Mouse (Mus musculus): ENCODE results near the gene St6gal2. TPM values are rescaled to one million over a fixed set of nuclear protein-coding genes. Genes with fewer than 3 reads are reported as not detected.

The St6gal2 gene
- total and polyA plus RNA-seq, 3 experiments: under 0.01 TPM; not detected in 2

DNA sequence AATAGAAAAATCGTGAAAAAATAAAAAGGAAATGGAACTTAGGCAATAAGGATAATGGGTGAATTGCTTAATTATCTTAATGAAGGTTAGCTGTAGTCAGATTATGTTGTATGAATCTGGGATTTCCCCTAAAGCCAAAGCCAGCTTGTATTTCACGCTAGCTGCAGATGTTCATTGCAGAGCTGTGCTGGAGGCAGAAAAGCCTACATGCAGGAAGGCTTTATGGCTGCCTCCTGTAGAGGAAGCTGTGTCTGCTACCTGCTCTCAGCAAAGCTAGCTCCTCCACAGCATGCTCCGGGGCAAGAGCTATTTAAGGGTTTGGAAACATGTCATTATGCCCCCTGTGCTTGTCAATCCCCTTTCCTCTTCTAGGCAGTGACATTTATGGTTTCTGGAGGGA is 9.3 kb downstream of the St6gal2 start:
- DNase-seq (ENCODE audit: low spot score) (no peak), ATAC-seq (ENCODE audit: extremely low read depth, insufficient number of reproducible peaks, low FRiP score, poor library complexity, severe bottlenecking) (no peak)
- TF ChIP-seq GATA1 (IDR thresholded peaks at IDR 0.05; ENCODE audit: borderline replicate concordance, low read length) (no peak), POLR2AphosphoS5 (IDR thresholded peaks at IDR 0.05; ENCODE audit: insufficient replicate concordance, low read depth, low read length) (no peak), CTCF (IDR thresholded peaks at IDR 0.05; ENCODE audit: low read depth, low read length) (no peak), TAL1 (conservative IDR thresholded peaks at IDR 0.05; ENCODE audit: low read depth, low read length) (no peak), GATA2 (IDR thresholded peaks at IDR 0.05; ENCODE audit: borderline replicate concordance, low read depth, low read length) (no peak)
- Histone ChIP-seq H3K4me3 (ENCODE audit: low read depth, low read length) (no peak overlapping the region), H3K36me3 (replicated peaks) (no peaks in the 10 kb centered on the region), H3K27me3 (ENCODE audit: insufficient read depth, low read length) (no peaks in the 10 kb centered on the region), H3K9me3 (replicated peaks) (peaks cover 8% of the 10 kb centered on the region; the same call in 1 of the 2 replicates), H3K4me1 (ENCODE audit: insufficient read depth, low read depth, low read length) (no peaks in the 10 kb centered on the region)

GRCm38 (mm10) chr17:55460187-55460586 is 15.0 kb downstream of the St6gal2 start:
- H3K9me3 ChIP-seq (replicated peaks): peaks cover 9% of the 10 kb centered on the region; the same call in 1 of the 2 replicates
- no peaks in the 10 kb centered on the region for H3K36me3 ChIP-seq (replicated peaks)
- TF ChIP-seq GATA1 (IDR thresholded peaks at IDR 0.05; ENCODE audit: borderline replicate concordance, low read length) (no peak), CTCF (IDR thresholded peaks at IDR 0.05; ENCODE audit: low read depth, low read length) (no peak), POLR2AphosphoS5 (IDR thresholded peaks at IDR 0.05; ENCODE audit: insufficient replicate concordance, low read depth, low read length) (no peak), TAL1 (conservative IDR thresholded peaks at IDR 0.05; ENCODE audit: low read depth, low read length) (no peak), GATA2 (IDR thresholded peaks at IDR 0.05; ENCODE audit: borderline replicate concordance, low read depth, low read length) (no peak)

DNA sequence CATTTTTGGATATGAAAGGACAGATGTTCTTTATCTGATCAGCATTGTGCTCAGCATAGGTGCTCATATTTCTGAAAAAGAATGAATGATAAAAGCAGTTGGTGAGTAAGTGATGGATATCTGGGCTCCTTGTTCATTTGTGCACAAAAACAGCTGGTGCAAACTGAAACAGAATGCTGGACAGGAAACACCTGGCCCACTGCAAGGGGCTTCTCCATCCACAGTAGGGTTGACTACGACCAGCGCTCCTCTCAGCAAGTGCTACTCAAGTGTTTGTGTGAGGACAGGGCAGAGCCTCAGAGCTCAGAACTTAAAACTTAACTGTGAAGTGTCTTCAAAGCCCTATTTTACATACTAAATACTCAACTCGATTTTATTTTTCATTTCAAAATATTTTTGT is 22.4 kb downstream of the St6gal2 start:
- Histone ChIP-seq H3K9me3 (replicated peaks) (no peaks in the 10 kb centered on the region), H3K4me1 (ENCODE audit: insufficient read depth, low read depth, low read length) (no peaks in the 10 kb centered on the region), H3K36me3 (replicated peaks) (no peaks in the 10 kb centered on the region), H3K4me3 (ENCODE audit: low read depth, low read length) (no peak overlapping the region), H3K27me3 (ENCODE audit: insufficient read depth, low read length) (no peaks in the 10 kb centered on the region)
- no peak for DNase-seq (ENCODE audit: low spot score)
- TF ChIP-seq CTCF (IDR thresholded peaks at IDR 0.05; ENCODE audit: low read depth, low read length): no peak
- no peak for TF ChIP-seq TAL1 (conservative IDR thresholded peaks at IDR 0.05; ENCODE audit: low read depth, low read length)
- no peak for TF ChIP-seq POLR2AphosphoS5 (IDR thresholded peaks at IDR 0.05; ENCODE audit: insufficient replicate concordance, low read depth, low read length)
- no peak for TF ChIP-seq GATA1 (IDR thresholded peaks at IDR 0.05; ENCODE audit: borderline replicate concordance, low read length)
- no peak for TF ChIP-seq GATA2 (IDR thresholded peaks at IDR 0.05; ENCODE audit: borderline replicate concordance, low read depth, low read length)
- no peak for ATAC-seq (ENCODE audit: extremely low read depth, insufficient number of reproducible peaks, low FRiP score, poor library complexity, severe bottlenecking)

More at GRCm38 (mm10) chr17:55460187-55460586, 15.0 kb downstream of the St6gal2 start:
- Histone ChIP-seq H3K27me3 (ENCODE audit: insufficient read depth, low read length) (no peaks in the 10 kb centered on the region), H3K4me3 (ENCODE audit: low read depth, low read length) (no peak overlapping the region), H3K4me1 (ENCODE audit: insufficient read depth, low read depth, low read length) (no peaks in the 10 kb centered on the region)
- ATAC-seq (ENCODE audit: extremely low read depth, insufficient number of reproducible peaks, low FRiP score, poor library complexity, severe bottlenecking): no peak
- no peak for DNase-seq (ENCODE audit: low spot score)

DNA sequence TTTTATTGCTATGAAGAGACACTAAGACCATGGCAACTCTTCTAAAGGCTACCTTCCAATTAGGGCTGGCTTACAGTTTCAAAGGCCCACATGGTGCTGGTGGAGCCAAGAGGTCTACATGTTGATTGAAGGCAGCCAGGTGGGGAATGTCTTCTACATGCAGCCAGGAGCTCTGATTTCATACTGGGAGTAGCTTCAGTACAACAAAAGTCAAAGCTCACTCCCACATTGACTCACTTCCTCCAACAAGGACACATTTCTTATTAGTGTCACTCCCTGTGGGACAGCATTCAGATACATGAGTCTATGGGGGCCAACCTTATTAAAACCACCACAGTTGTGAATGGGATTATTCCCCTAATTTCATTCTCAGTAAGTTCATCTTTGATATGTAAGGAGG is 23.8 kb downstream of the St6gal2 start:
- no peak for ATAC-seq (ENCODE audit: extremely low read depth, insufficient number of reproducible peaks, low FRiP score, poor library complexity, severe bottlenecking)
- no peak for TF ChIP-seq GATA1 (IDR thresholded peaks at IDR 0.05; ENCODE audit: borderline replicate concordance, low read length)
- TF ChIP-seq TAL1 (conservative IDR thresholded peaks at IDR 0.05; ENCODE audit: low read depth, low read length): no peak
- no peak for TF ChIP-seq POLR2AphosphoS5 (IDR thresholded peaks at IDR 0.05; ENCODE audit: insufficient replicate concordance, low read depth, low read length)
- no peak for TF ChIP-seq GATA2 (IDR thresholded peaks at IDR 0.05; ENCODE audit: borderline replicate concordance, low read depth, low read length)
- no peak for TF ChIP-seq CTCF (IDR thresholded peaks at IDR 0.05; ENCODE audit: low read depth, low read length)

DNA sequence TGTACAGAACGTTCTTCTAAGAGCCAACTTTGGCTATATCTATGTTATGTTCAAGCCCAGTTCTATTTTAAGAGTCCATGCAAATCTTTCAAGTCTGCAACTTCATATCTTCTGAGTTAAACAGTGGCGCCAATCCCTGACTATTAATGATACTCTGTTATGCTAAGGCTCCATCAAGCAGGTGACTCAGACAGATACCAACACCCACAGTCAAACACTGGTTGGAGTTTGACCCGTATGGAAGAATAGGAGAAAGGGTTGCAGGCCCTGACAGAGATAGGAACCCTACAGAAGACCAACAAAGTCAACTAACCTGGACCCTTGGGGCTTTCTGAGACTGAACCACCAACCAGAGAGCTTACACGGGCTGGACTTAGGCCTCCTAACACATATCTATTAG is 30.8 kb downstream of the St6gal2 start:
- no peak for TF ChIP-seq CTCF (IDR thresholded peaks at IDR 0.05; ENCODE audit: low read depth, low read length)
- TF ChIP-seq POLR2AphosphoS5 (IDR thresholded peaks at IDR 0.05; ENCODE audit: insufficient replicate concordance, low read depth, low read length): no peak
- Histone ChIP-seq H3K36me3 (replicated peaks) (no peaks in the 10 kb centered on the region), H3K4me1 (ENCODE audit: insufficient read depth, low read depth, low read length) (no peaks in the 10 kb centered on the region), H3K4me3 (ENCODE audit: low read depth, low read length) (no peak overlapping the region), H3K9me3 (replicated peaks) (no peaks in the 10 kb centered on the region), H3K27me3 (ENCODE audit: insufficient read depth, low read length) (no peaks in the 10 kb centered on the region)
- DNase-seq (ENCODE audit: low spot score) (no peak), ATAC-seq (ENCODE audit: extremely low read depth, insufficient number of reproducible peaks, low FRiP score, poor library complexity, severe bottlenecking) (no peak)

More for the DNA sequence above, 23.8 kb downstream of the St6gal2 start:
- H3K9me3 ChIP-seq (replicated peaks): no peaks in the 10 kb centered on the region
- DNase-seq (ENCODE audit: low spot score): no peak
- no peaks in the 10 kb centered on the region for H3K4me1 ChIP-seq (ENCODE audit: insufficient read depth, low read depth, low read length)
- H3K36me3 ChIP-seq (replicated peaks): no peaks in the 10 kb centered on the region
- H3K27me3 ChIP-seq (ENCODE audit: insufficient read depth, low read length): no peaks in the 10 kb centered on the region
- H3K4me3 ChIP-seq (ENCODE audit: low read depth, low read length): no peak overlapping the region

DNA sequence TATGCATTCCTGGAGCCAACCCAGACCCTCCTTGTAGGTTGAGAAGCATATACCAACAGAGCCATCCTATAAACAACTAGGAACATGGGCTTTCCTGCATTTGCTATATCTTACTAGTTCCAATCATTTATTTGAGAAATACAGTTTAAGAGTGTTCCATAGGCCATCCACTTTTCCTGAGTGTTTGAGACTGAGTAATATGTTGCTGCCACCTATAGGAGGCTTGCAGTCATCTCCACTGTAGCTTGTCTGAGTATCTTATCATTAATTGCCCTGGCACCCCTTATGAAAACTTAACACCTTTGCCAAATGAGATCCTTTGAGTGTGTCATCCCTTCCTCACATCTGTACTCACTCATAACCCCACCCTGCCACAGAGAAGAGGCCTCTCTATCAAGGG is 32.2 kb downstream of the St6gal2 start:
- H3K36me3 ChIP-seq (replicated peaks): no peaks in the 10 kb centered on the region
- H3K9me3 ChIP-seq (replicated peaks): peaks cover 6% of the 10 kb centered on the region
- H3K4me1 ChIP-seq (ENCODE audit: insufficient read depth, low read depth, low read length): no peaks in the 10 kb centered on the region; the same call in 1 of the 2 replicates
- ATAC-seq (ENCODE audit: extremely low read depth, insufficient number of reproducible peaks, low FRiP score, poor library complexity, severe bottlenecking): no peak
- no peaks in the 10 kb centered on the region for H3K27me3 ChIP-seq (ENCODE audit: insufficient read depth, low read length)
- TF ChIP-seq POLR2AphosphoS5 (IDR thresholded peaks at IDR 0.05; ENCODE audit: insufficient replicate concordance, low read depth, low read length) (no peak), GATA2 (IDR thresholded peaks at IDR 0.05; ENCODE audit: borderline replicate concordance, low read depth, low read length) (no peak), GATA1 (IDR thresholded peaks at IDR 0.05; ENCODE audit: borderline replicate concordance, low read length) (no peak), CTCF (IDR thresholded peaks at IDR 0.05; ENCODE audit: low read depth, low read length) (no peak)
- no peak overlapping the region for H3K4me3 ChIP-seq (ENCODE audit: low read depth, low read length)
- DNase-seq (ENCODE audit: low spot score): no peak

Measured in G1E (cell line).